Mouse (Mus musculus) limb, embryonic 13.5 days (tissue): ENCODE results near the gene Ddx52. TPM values are rescaled to one million over a fixed set of nuclear protein-coding genes. Genes with fewer than 3 reads are reported as not detected.
A peak's percentile ranks its signal among the peaks of the same experiment; 100 is the strongest.

Experiments
- ATAC-seq: fragments of 200-750 bp; cut with Nextera tagmentation; 2 replicates; pipeline ENCODE4 v1.8.0; 2017; ENCODE audit warnings: low read depth, moderate number of reproducible peaks, moderate TSS enrichment; ENCODE audit not compliant: low FRiP score
- H3K27ac ChIP-seq: fragments of 300-500 bp; sonication (generic); 2 replicates; pipeline ENCODE4 v1.5.1; 2015; ENCODE audit warnings: inconsistent platforms, mild to moderate bottlenecking, moderate library complexity
- H3K27me3 ChIP-seq: fragments of 300-500 bp; sonication (generic); 2 replicates; pipeline ENCODE4 v1.6.1; 2015; ENCODE audit warnings: mild to moderate bottlenecking, inconsistent platforms
- H3K36me3 ChIP-seq: fragments of 300-500 bp; sonication (generic); 2 replicates; pipeline ENCODE4 v1.6.1; 2015; ENCODE audit warnings: inconsistent platforms, mild to moderate bottlenecking, moderate library complexity
- H3K4me1 ChIP-seq: fragments of 300-500 bp; sonication (generic); 2 replicates; pipeline ENCODE4 v1.6.1; 2015; ENCODE audit warnings: inconsistent platforms
- H3K4me2 ChIP-seq: fragments of 300-500 bp; sonication (generic); replicated peaks from 2 replicates; pipeline ENCODE4 v1.6.1; 2015; ENCODE audit warnings: inconsistent platforms, mild to moderate bottlenecking, moderate library complexity
- H3K4me3 ChIP-seq: fragments of 300-500 bp; sonication (generic); 2 replicates; pipeline ENCODE4 v1.5.1; 2015; ENCODE audit warnings: moderate library complexity, mild to moderate bottlenecking, inconsistent platforms
- H3K9ac ChIP-seq: fragments of 300-500 bp; sonication (generic); 2 replicates; pipeline ENCODE4 v1.6.1; 2015; ENCODE audit warnings: mild to moderate bottlenecking, inconsistent platforms
- H3K9me3 ChIP-seq: fragments of 300-500 bp; sonication (generic); 2 replicates; pipeline ENCODE4 v1.6.1; 2016; ENCODE audit warnings: inconsistent platforms
- WGBS: fragments of 180-500 bp; shearing (Covaris S2); methylation state at CpG from one replicate; pipeline ENCODE4 v1.1.7; 2015; 5-methylcytosine and 5-hydroxymethylcytosine counted together
- polyA plus RNA-seq: library from polyadenylated mRNA; unstranded; fragments of >200 nt; fragmentation: Nextera tagmentation; extraction: Ambion mirVana; gene quantifications from 2 replicates; pipeline ENCODE4 v1.2.1, GENCODE M21; 2015

The Ddx52 gene
- polyA plus RNA-seq: 40.9 and 41.1 TPM in 2 replicates

GRCm38 (mm10) chr11:83941950-83942840, at the start of gene Ddx52:
TSS of gene Ddx52 (plus strand) at chr11:83942062.
- Histone ChIP-seq H3K4me2 (peak within 1 kb of the TSS; percentile 82), H3K4me1 (peaks cover 9% of the 10 kb centered on the region), H3K9me3 (no peaks in the 10 kb centered on the region), H3K9ac (peak within 1 kb of the TSS; percentile 81), H3K4me3 (peak within 1 kb of the TSS; percentile 70), H3K36me3 (peaks cover 38% of the 10 kb centered on the region), H3K27me3 (0 out of 2 replicates have a peak, but pooled peaks cover 10% of the 10 kb centered on the region), H3K27ac (peak within 1 kb of the TSS; percentile 72; the same call in 1 of the 2 replicates)
- WGBS: 1% methylated on average over 49 of the region's 49 CpGs
- peak; percentile 95 for ATAC-seq

- WGBS: 62% methylated on average over 9 of the region's 9 CpGs
- no peaks in the 10 kb centered on the region for H3K36me3 ChIP-seq
Observed at GRCm38 (mm10) chr11:83893325-83893724, 48.5 kb upstream of the Ddx52 start.

GRCm38 (mm10) chr11:83896430-83897410, 45.1 kb upstream of the Ddx52 start:
- H3K36me3 ChIP-seq: no peaks in the 10 kb centered on the region
- ATAC-seq: no peak
- H3K9ac ChIP-seq: no peak overlapping the region
- no peak overlapping the region for H3K4me2 ChIP-seq
- H3K27me3 ChIP-seq: no peaks in the 10 kb centered on the region
- H3K27ac ChIP-seq: no peak overlapping the region
- no peaks in the 10 kb centered on the region for H3K4me1 ChIP-seq
- no peaks in the 10 kb centered on the region for H3K9me3 ChIP-seq
- WGBS: 84% methylated on average over 16 of the region's 16 CpGs
- H3K4me3 ChIP-seq: no peak overlapping the region

More at GRCm38 (mm10) chr11:83893325-83893724, 48.5 kb upstream of the Ddx52 start:
- ATAC-seq: no peak
- no peaks in the 10 kb centered on the region for H3K9me3 ChIP-seq
- no peak overlapping the region for H3K9ac ChIP-seq
- H3K27me3 ChIP-seq: no peaks in the 10 kb centered on the region
- H3K27ac ChIP-seq: no peak overlapping the region
- H3K4me2 ChIP-seq: no peak overlapping the region
- no peak overlapping the region for H3K4me3 ChIP-seq
- H3K4me1 ChIP-seq: no peaks in the 10 kb centered on the region

GRCm38 (mm10) chr11:83897569-83897968, 44.3 kb upstream of the Ddx52 start:
- Histone ChIP-seq H3K4me2 (no peak overlapping the region), H3K27me3 (no peaks in the 10 kb centered on the region), H3K4me1 (no peaks in the 10 kb centered on the region), H3K4me3 (no peak overlapping the region), H3K27ac (no peak overlapping the region), H3K36me3 (no peaks in the 10 kb centered on the region), H3K9me3 (no peaks in the 10 kb centered on the region), H3K9ac (no peak overlapping the region)
- no peak for ATAC-seq
- WGBS: 61% methylated on average over 7 of the region's 7 CpGs

- Histone ChIP-seq H3K4me2 (no peak overlapping the region), H3K9ac (no peak overlapping the region), H3K4me3 (no peak overlapping the region), H3K4me1 (no peaks in the 10 kb centered on the region), H3K36me3 (no peaks in the 10 kb centered on the region), H3K27me3 (no peaks in the 10 kb centered on the region), H3K27ac (no peak overlapping the region), H3K9me3 (no peaks in the 10 kb centered on the region)
- no peak for ATAC-seq
- 87% methylated on average over 3 of the region's 3 CpGs for WGBS
Observed at GRCm38 (mm10) chr11:83902812-83903211, 39.0 kb upstream of the Ddx52 start.

- Histone ChIP-seq H3K4me1 (no peaks in the 10 kb centered on the region), H3K27ac (no peak overlapping the region), H3K27me3 (no peaks in the 10 kb centered on the region), H3K9me3 (no peaks in the 10 kb centered on the region), H3K4me3 (no peak overlapping the region), H3K36me3 (no peaks in the 10 kb centered on the region), H3K9ac (no peak overlapping the region), H3K4me2 (no peak overlapping the region)
- WGBS: 66% methylated on average over 5 of the region's 5 CpGs
- no peak for ATAC-seq
Observed at GRCm38 (mm10) chr11:83905756-83906155, 36.1 kb upstream of the Ddx52 start.

- H3K27me3 ChIP-seq: no peaks in the 10 kb centered on the region
- WGBS: 35% methylated on average over 7 of the region's 7 CpGs
Observed at GRCm38 (mm10) chr11:83908376-83908775, 33.5 kb upstream of the Ddx52 start.

GRCm38 (mm10) chr11:83913824-83914311, 28.0 kb upstream of the Ddx52 start:
- no peak overlapping the region for H3K4me3 ChIP-seq
- H3K4me2 ChIP-seq: no peak overlapping the region
- no peak overlapping the region for H3K9ac ChIP-seq
- no peaks in the 10 kb centered on the region for H3K4me1 ChIP-seq
- H3K9me3 ChIP-seq: no peaks in the 10 kb centered on the region
- ATAC-seq: no peak
- H3K27me3 ChIP-seq: no peaks in the 10 kb centered on the region
- H3K36me3 ChIP-seq: no peaks in the 10 kb centered on the region
- H3K27ac ChIP-seq: no peak overlapping the region
- WGBS: 17% methylated on average over 8 of the region's 8 CpGs

More at GRCm38 (mm10) chr11:83908376-83908775, 33.5 kb upstream of the Ddx52 start:
- H3K9me3 ChIP-seq: no peaks in the 10 kb centered on the region
- H3K4me1 ChIP-seq: no peaks in the 10 kb centered on the region
- no peak overlapping the region for H3K9ac ChIP-seq
- no peak overlapping the region for H3K4me2 ChIP-seq
- H3K36me3 ChIP-seq: no peaks in the 10 kb centered on the region
- ATAC-seq: no peak
- H3K4me3 ChIP-seq: no peak overlapping the region
- H3K27ac ChIP-seq: no peak overlapping the region

- Histone ChIP-seq H3K9me3 (no peaks in the 10 kb centered on the region), H3K27me3 (no peaks in the 10 kb centered on the region), H3K4me2 (no peak overlapping the region), H3K4me1 (no peaks in the 10 kb centered on the region), H3K27ac (no peak overlapping the region), H3K4me3 (no peak overlapping the region), H3K9ac (no peak overlapping the region), H3K36me3 (no peaks in the 10 kb centered on the region)
- no peak for ATAC-seq
- WGBS: 83% methylated on average over 4 of the region's 4 CpGs
Observed at GRCm38 (mm10) chr11:83914501-83914900, 27.4 kb upstream of the Ddx52 start.

GRCm38 (mm10) chr11:83922600-83922999, 19.3 kb upstream of the Ddx52 start:
- ATAC-seq: no peak

GRCm38 (mm10) chr11:83927097-83927496, 14.8 kb upstream of the Ddx52 start:
- WGBS: 57% methylated on average over 3 of the region's 3 CpGs
- H3K9me3 ChIP-seq: no peaks in the 10 kb centered on the region
- no peak for ATAC-seq

More at GRCm38 (mm10) chr11:83922600-83922999, 19.3 kb upstream of the Ddx52 start:
- Histone ChIP-seq H3K4me2 (no peak overlapping the region), H3K36me3 (no peaks in the 10 kb centered on the region), H3K4me1 (no peaks in the 10 kb centered on the region), H3K9me3 (no peaks in the 10 kb centered on the region), H3K27me3 (peaks cover 6% of the 10 kb centered on the region; the same call in 1 of the 2 replicates), H3K27ac (no peak overlapping the region), H3K9ac (no peak overlapping the region), H3K4me3 (no peak overlapping the region)
- WGBS: 47% methylated on average over 2 of the region's 2 CpGs

More at GRCm38 (mm10) chr11:83927097-83927496, 14.8 kb upstream of the Ddx52 start:
- H3K36me3 ChIP-seq: no peaks in the 10 kb centered on the region
- peaks cover 9% of the 10 kb centered on the region; the same call in 1 of the 2 replicates for H3K27me3 ChIP-seq
- H3K4me1 ChIP-seq: no peaks in the 10 kb centered on the region
- H3K9ac ChIP-seq: no peak overlapping the region
- no peak overlapping the region for H3K4me2 ChIP-seq
- H3K27ac ChIP-seq: no peak overlapping the region
- H3K4me3 ChIP-seq: no peak overlapping the region
